Mouse (Mus musculus) midbrain, embryonic 15.5 days (tissue): Measurements from ENCODE around the gene Olfr1373. TPM values are rescaled to one million over a fixed set of nuclear protein-coding genes. Genes with fewer than 3 reads are reported as not detected.

Experiments used
- ATAC-seq: fragments of 200-750 bp; cut with Nextera tagmentation; replicated peaks from 2 replicates; pipeline ENCODE4 v1.8.0; 2017; ENCODE audit warnings: moderate TSS enrichment
- H3K27ac ChIP-seq: fragments of 300-500 bp; sonication (generic); 2 replicates; pipeline ENCODE4 v1.5.1; 2015; ENCODE audit warnings: mild to moderate bottlenecking, inconsistent platforms
- H3K27me3 ChIP-seq: fragments of 300-500 bp; sonication (generic); replicated peaks from 2 replicates; pipeline ENCODE4 v1.6.1; 2015; ENCODE audit warnings: inconsistent platforms
- H3K36me3 ChIP-seq: fragments of 300-500 bp; sonication (generic); replicated peaks from 2 replicates; pipeline ENCODE4 v1.6.1; 2015; ENCODE audit warnings: inconsistent platforms
- H3K4me1 ChIP-seq: fragments of 300-500 bp; sonication (generic); 2 replicates; pipeline ENCODE4 v1.6.1; 2015; ENCODE audit warnings: inconsistent platforms
- H3K4me2 ChIP-seq: fragments of 300-500 bp; sonication (generic); 2 replicates; pipeline ENCODE4 v1.6.1; 2015; ENCODE audit warnings: inconsistent platforms, mild to moderate bottlenecking, moderate library complexity
- H3K4me3 ChIP-seq: fragments of 300-500 bp; sonication (generic); 2 replicates; pipeline ENCODE4 v1.5.1; 2015; ENCODE audit warnings: mild to moderate bottlenecking, inconsistent platforms
- H3K9ac ChIP-seq: fragments of 300-500 bp; sonication (generic); 2 replicates; pipeline ENCODE4 v1.6.1; 2015; ENCODE audit warnings: mild to moderate bottlenecking, inconsistent platforms
- H3K9me3 ChIP-seq: fragments of 300-500 bp; sonication (generic); 2 replicates; pipeline ENCODE4 v1.6.1; 2016; ENCODE audit warnings: inconsistent platforms
- WGBS: fragments of 180-500 bp; shearing (Covaris S2); methylation state at CpG from one replicate; pipeline ENCODE4 v1.1.7; 2015; ENCODE audit warnings: mixed read lengths; 5-methylcytosine and 5-hydroxymethylcytosine counted together
- microRNA-seq: library from miRNA; unstranded; fragments of <30 nt; microRNA quantifications from one replicate; pipeline ENCODE4, GENCODE M21; 2016
- polyA plus RNA-seq: library from polyadenylated mRNA; unstranded; fragments of >200 nt; fragmentation: Nextera tagmentation; extraction: Ambion mirVana; gene quantifications from 2 replicates; pipeline ENCODE4 v1.2.1, GENCODE M21; 2015

Gene Olfr1373
- polyA plus RNA-seq, 1 experiment from 2014 or later = not detected

GRCm38 (mm10) chr11:52105503-52105902 is 39.8 kb downstream of the Olfr1373 start:
- Histone ChIP-seq H3K9me3 (no peaks in the 10 kb centered on the region), H3K4me2 (no peak overlapping the region), H3K27ac (no peak overlapping the region), H3K4me3 (no peak overlapping the region), H3K27me3 (no peaks in the 10 kb centered on the region), H3K36me3 (no peaks in the 10 kb centered on the region), H3K4me1 (peaks cover 28% of the 10 kb centered on the region), H3K9ac (no peak overlapping the region)
- no peak for ATAC-seq

- WGBS = 88% methylated on average over 4 of the region's 4 CpGs
- H3K4me3 ChIP-seq = no peak overlapping the region
These were observed 42.4 kb downstream of the Olfr1373 start for GRCm38 (mm10) chr11:52102977-52103376.

GRCm38 (mm10) chr11:52099771-52100219 is 45.5 kb downstream of the Olfr1373 start:
- 4% methylated on average over 7 of the region's 7 CpGs for WGBS
- no peak for ATAC-seq
- H3K27ac ChIP-seq = peak overlapping the region; percentile 99

More at GRCm38 (mm10) chr11:52102977-52103376, 42.4 kb downstream of the Olfr1373 start:
- no peak overlapping the region for H3K27ac ChIP-seq
- ATAC-seq = no peak
- H3K9me3 ChIP-seq = no peaks in the 10 kb centered on the region
- peaks cover 40% of the 10 kb centered on the region for H3K4me1 ChIP-seq
- H3K36me3 ChIP-seq = no peaks in the 10 kb centered on the region
- no peak overlapping the region for H3K9ac ChIP-seq
- no peak overlapping the region for H3K4me2 ChIP-seq
- H3K27me3 ChIP-seq = no peaks in the 10 kb centered on the region

GRCm38 (mm10) chr11:52099031-52099761 is 46.1 kb downstream of the Olfr1373 start:
- under 1% methylated on average over 70 of the region's 72 CpGs for WGBS
- Histone ChIP-seq H3K9ac (peak overlapping the region; percentile 98), H3K27me3 (no peaks in the 10 kb centered on the region), H3K4me3 (peak overlapping the region; percentile 96), H3K27ac (peak overlapping the region; percentile 99), H3K36me3 (no peaks in the 10 kb centered on the region), H3K4me2 (peak overlapping the region; percentile 89), H3K9me3 (no peaks in the 10 kb centered on the region), H3K4me1 (peaks cover 38% of the 10 kb centered on the region)
- ATAC-seq = peak; percentile 82

More at GRCm38 (mm10) chr11:52099771-52100219, 45.5 kb downstream of the Olfr1373 start:
- H3K9ac ChIP-seq = peak overlapping the region; percentile 98
- H3K27me3 ChIP-seq = no peaks in the 10 kb centered on the region
- peak overlapping the region; percentile 96 for H3K4me3 ChIP-seq
- peak overlapping the region; percentile 89 for H3K4me2 ChIP-seq
- H3K36me3 ChIP-seq = no peaks in the 10 kb centered on the region
- H3K4me1 ChIP-seq = peaks cover 42% of the 10 kb centered on the region
- H3K9me3 ChIP-seq = no peaks in the 10 kb centered on the region

GRCm38 (mm10) chr11:52098398-52098946 is 46.9 kb downstream of the Olfr1373 start, which contains the start of gene Ppp2ca:
Gene Ppp2ca, plus strand, starts transcription at chr11:52098681.
- peak within 1 kb of the TSS; percentile 96 for H3K4me3 ChIP-seq
- ATAC-seq = peak; percentile 98
- H3K36me3 ChIP-seq = no peaks in the 10 kb centered on the region
- H3K9ac ChIP-seq = peak within 1 kb of the TSS; percentile 98
- no peaks in the 10 kb centered on the region for H3K27me3 ChIP-seq
- under 1% methylated on average over 52 of the region's 53 CpGs for WGBS
- H3K4me1 ChIP-seq = peaks cover 38% of the 10 kb centered on the region
- H3K27ac ChIP-seq = peak within 1 kb of the TSS; percentile 99
- peak within 1 kb of the TSS; percentile 89 for H3K4me2 ChIP-seq
- no peaks in the 10 kb centered on the region for H3K9me3 ChIP-seq

GRCm38 (mm10) chr11:52097596-52097995 is 47.7 kb downstream of the Olfr1373 start:
- 86% methylated on average over 2 of the region's 2 CpGs for WGBS
- H3K4me2 ChIP-seq = peak overlapping the region; percentile 75
- peaks cover 33% of the 10 kb centered on the region for H3K4me1 ChIP-seq
- peak overlapping the region; percentile 99; the same call in 1 of the 2 replicates for H3K27ac ChIP-seq
- no peak overlapping the region for H3K9ac ChIP-seq
- no peak for ATAC-seq
- no peaks in the 10 kb centered on the region for H3K36me3 ChIP-seq
- peak overlapping the region; percentile 96; the same call in 1 of the 2 replicates for H3K4me3 ChIP-seq
- no peaks in the 10 kb centered on the region for H3K27me3 ChIP-seq
- no peaks in the 10 kb centered on the region for H3K9me3 ChIP-seq

- Histone ChIP-seq H3K4me1 (peaks cover 32% of the 10 kb centered on the region), H3K36me3 (no peaks in the 10 kb centered on the region), H3K27ac (no peak overlapping the region), H3K27me3 (no peaks in the 10 kb centered on the region), H3K4me3 (no peak overlapping the region), H3K4me2 (no peak overlapping the region), H3K9ac (no peak overlapping the region), H3K9me3 (no peaks in the 10 kb centered on the region)
- 79% methylated on average over 3 of the region's 3 CpGs for WGBS
- no peak for ATAC-seq
These were observed 48.3 kb downstream of the Olfr1373 start for GRCm38 (mm10) chr11:52097016-52097415.

Small RNA genes lying within 50 kb of the gene (microRNA-seq; reads per million reads assigned to microRNA genes)
- gene Gm24157 (not detected), gene Mir3061 (47.4 reads per million, percentile 46 among the genes with 10 or more reads in this experiment)

Other genes with a start within 250 kb of the Olfr1373 start
- 120 and 121 TPM in 2 replicates for gene Cdkn2aipnl, start 177.9 kb downstream of the Olfr1373 start, polyA plus RNA-seq
- gene Ube2b, start 144.8 kb downstream of the Olfr1373 start, polyA plus RNA-seq = 223 and 231 TPM in 2 replicates
- 28.9 and 30.3 TPM in 2 replicates for gene Cdkl3, start 141.3 kb downstream of the Olfr1373 start, polyA plus RNA-seq
- gene Ppp2ca, start 46.8 kb downstream of the Olfr1373 start, polyA plus RNA-seq = 127 and 130 TPM in 2 replicates
- not detected in 2 replicates for gene Olfr1371, start 68.5 kb upstream of the Olfr1373 start, polyA plus RNA-seq
- gene Skp1a, start 86.5 kb upstream of the Olfr1373 start, polyA plus RNA-seq = 905 and 933 TPM in 2 replicates
- 5.1 and 5.5 TPM in 2 replicates for gene Tcf7, start 137.5 kb upstream of the Olfr1373 start, polyA plus RNA-seq
- gene Vdac1, start 215.3 kb upstream of the Olfr1373 start, polyA plus RNA-seq = 334 and 335 TPM in 2 replicates